Mouse (Mus musculus): ENCODE measurements around the gene Foxj3. TPM values are rescaled to one million over a fixed set of nuclear protein-coding genes. Genes with fewer than 3 reads are reported as not detected.
"Not testable (repeated sequence)": the region's sequence is repeated elsewhere in the genome, so short reads cannot be mapped to it uniquely, and the experiment has no call there.

Gene Foxj3
- 13.1 TPM for polyA plus RNA-seq (2012; fragmentation: generic; extraction: Trizol)

DNA sequence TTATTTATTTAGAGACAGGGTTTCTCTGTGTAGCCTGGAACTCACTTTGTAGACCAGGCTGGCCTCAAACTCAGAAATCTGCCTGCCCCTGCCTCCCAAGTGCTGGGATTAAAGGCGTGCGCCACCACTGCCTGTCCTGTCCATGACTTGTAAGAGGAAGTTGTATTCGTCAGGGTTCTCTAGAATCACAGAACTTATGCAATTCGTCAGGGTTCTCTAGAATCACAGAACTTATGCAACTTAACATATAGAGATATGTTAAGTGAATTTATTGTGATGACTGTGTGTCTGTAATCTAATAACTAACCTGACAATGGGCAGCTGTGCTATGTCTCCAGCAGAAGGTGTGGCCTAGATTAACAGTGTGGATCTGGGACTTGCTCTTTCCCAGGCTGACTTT is at the start of gene Foxj3:
Gene Foxj3, plus strand, starts transcription at position 390 of the 400 bp plus-strand sequence.
- not testable (repeated sequence) for H3ac ChIP-seq (ENCODE audit: control insufficient read depth, insufficient read length); H3K4me2 ChIP-seq (ENCODE audit: low read depth); H3K4me3 ChIP-seq; H3K36me3 ChIP-seq (ENCODE audit: control insufficient read depth, insufficient read depth); H3K27me3 ChIP-seq (ENCODE audit: control insufficient read depth, insufficient read depth, insufficient read length)
- peaks cover 16% of the 10 kb centered on the region for H3K79me2 ChIP-seq (ENCODE audit: control insufficient read depth, insufficient read depth)

DNA sequence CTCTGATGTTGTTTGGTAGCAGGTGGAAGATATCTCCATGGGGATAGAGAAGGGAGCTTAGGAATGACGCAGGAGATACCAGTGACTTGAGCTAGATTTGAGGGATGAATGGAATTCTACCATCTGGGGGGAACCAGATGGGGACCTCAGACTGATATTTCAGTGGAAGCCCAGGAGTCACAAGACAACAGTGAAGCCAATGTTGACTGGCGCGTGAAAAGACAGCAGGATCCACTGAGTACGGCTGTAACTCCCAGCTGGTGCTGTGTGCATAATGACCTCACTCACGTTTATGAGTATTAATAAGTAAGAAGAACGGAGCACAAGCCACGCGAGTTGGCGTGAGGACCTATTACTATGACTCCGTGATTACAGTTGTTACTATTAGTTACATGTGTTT is 47.1 kb upstream of the Foxj3 start:
- no peak overlapping the region for H3K4me2 ChIP-seq (ENCODE audit: low read depth)
- no peaks in the 10 kb centered on the region for H3K79me2 ChIP-seq (ENCODE audit: control insufficient read depth, insufficient read depth)
- TF ChIP-seq CEBPB (IDR thresholded peaks at IDR 0.05; ENCODE audit: insufficient read depth, poor library complexity, severe bottlenecking), result no peak
- TF ChIP-seq MYOG (IDR thresholded peaks at IDR 0.05; ENCODE audit: control insufficient read depth in 1 of 3, insufficient read depth in 1 of 3, insufficient read length in 2 of 3, low read depth in 2 of 3), result no peak
- no peak for TF ChIP-seq REST (IDR thresholded peaks at IDR 0.05; ENCODE audit: insufficient read depth, insufficient read length)
- TF ChIP-seq USF1 (IDR thresholded peaks at IDR 0.05; ENCODE audit: low read depth), result no peak
- no peak for TF ChIP-seq SRF (IDR thresholded peaks at IDR 0.05; ENCODE audit: control insufficient read depth, insufficient read length, low read depth)
- no peak for TF ChIP-seq TCF3 (IDR thresholded peaks at IDR 0.05; ENCODE audit: insufficient read length, low read depth)
- no peak for TF ChIP-seq POLR2AphosphoS2 (IDR thresholded peaks at IDR 0.05; ENCODE audit: insufficient read length, low read depth)
- TF ChIP-seq POLR2A (IDR thresholded peaks at IDR 0.05; ENCODE audit: insufficient read length, low read depth), result no peak
- no peak for TF ChIP-seq E2F4 (IDR thresholded peaks at IDR 0.05; ENCODE audit: insufficient read depth)
- no peak for TF ChIP-seq MYOD1 (IDR thresholded peaks at IDR 0.05; ENCODE audit: control insufficient read depth in 1 of 3, insufficient read length in 2 of 3, low read depth in 2 of 3)
- no peak for TF ChIP-seq MAX (IDR thresholded peaks at IDR 0.05; ENCODE audit: low read depth)
- no peak for TF ChIP-seq TCF12 (IDR thresholded peaks at IDR 0.05; ENCODE audit: insufficient read depth, poor library complexity, severe bottlenecking)
- H3K27me3 ChIP-seq (ENCODE audit: control insufficient read depth, insufficient read depth, insufficient read length), result peaks cover 11% of the 10 kb centered on the region
- H3K4me3 ChIP-seq, result no peak overlapping the region
- no peaks in the 10 kb centered on the region for H3K36me3 ChIP-seq (ENCODE audit: control insufficient read depth, insufficient read depth)
- H3ac ChIP-seq (ENCODE audit: control insufficient read depth, insufficient read length), result no peak overlapping the region

DNA sequence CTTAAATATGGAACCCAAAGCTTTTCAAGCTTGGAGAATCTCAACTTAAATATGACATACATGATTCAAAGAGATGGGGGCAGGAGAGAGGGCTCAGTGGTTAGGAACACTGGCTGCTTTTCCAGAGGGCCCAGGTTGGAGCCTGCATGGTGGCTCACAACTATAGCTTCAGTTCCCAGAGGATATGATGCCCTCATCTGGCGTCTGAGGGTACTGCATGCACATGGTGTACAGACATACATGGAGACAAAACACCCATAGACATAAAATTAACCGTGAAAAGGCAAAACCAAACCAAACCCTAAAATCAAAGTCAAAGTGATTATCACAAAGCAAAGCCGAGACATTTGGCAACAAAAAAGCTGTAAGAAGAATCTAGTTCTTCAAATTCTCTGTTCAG is 46.0 kb upstream of the Foxj3 start:
- Histone ChIP-seq H3K79me2 (ENCODE audit: control insufficient read depth, insufficient read depth) (no peaks in the 10 kb centered on the region), H3K4me2 (ENCODE audit: low read depth) (no peak overlapping the region), H3ac (ENCODE audit: control insufficient read depth, insufficient read length) (no peak overlapping the region), H3K4me3 (no peak overlapping the region), H3K27me3 (ENCODE audit: control insufficient read depth, insufficient read depth, insufficient read length) (peaks cover 11% of the 10 kb centered on the region), H3K36me3 (ENCODE audit: control insufficient read depth, insufficient read depth) (no peaks in the 10 kb centered on the region)
- TF ChIP-seq REST (IDR thresholded peaks at IDR 0.05; ENCODE audit: insufficient read depth, insufficient read length) (no peak), USF1 (IDR thresholded peaks at IDR 0.05; ENCODE audit: low read depth) (no peak), CEBPB (IDR thresholded peaks at IDR 0.05; ENCODE audit: insufficient read depth, poor library complexity, severe bottlenecking) (no peak), POLR2AphosphoS2 (IDR thresholded peaks at IDR 0.05; ENCODE audit: insufficient read length, low read depth) (no peak), TCF12 (IDR thresholded peaks at IDR 0.05; ENCODE audit: insufficient read depth, poor library complexity, severe bottlenecking) (no peak), SRF (IDR thresholded peaks at IDR 0.05; ENCODE audit: control insufficient read depth, insufficient read length, low read depth) (no peak), E2F4 (IDR thresholded peaks at IDR 0.05; ENCODE audit: insufficient read depth) (no peak)

DNA sequence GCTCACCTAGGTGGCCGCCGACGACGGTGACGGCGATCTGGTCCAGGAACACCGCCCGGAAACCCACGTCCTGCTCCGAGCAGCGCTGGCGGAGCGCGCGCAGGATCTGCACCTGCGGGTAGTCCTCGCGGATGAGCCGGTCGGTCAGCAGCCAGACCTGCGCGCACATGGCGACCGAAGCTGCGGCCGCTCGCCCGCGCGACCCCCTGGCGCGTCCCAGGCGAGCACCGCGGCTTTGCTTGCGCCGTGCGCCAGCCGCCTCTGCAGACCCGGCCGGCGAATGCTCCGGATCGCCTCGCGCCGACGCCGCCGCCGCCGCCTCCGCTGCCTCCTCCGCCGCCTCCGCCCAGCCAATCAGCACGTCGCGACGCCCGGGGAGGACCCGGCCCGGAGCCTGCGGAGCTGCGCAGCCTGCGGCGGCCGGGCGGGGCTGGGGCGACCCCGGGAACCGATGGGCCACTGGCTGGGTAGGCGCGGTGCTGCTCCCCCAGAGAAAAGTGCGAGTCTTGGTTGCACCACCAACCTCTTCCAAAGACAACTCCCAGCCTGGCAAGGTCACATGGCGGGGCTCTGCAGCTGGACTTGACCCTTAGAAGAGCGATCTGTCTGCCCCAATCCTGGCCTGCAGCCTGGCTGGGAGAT is 44.4 kb upstream of the Foxj3 start, which contains the start of gene Rimkla:
Gene Rimkla, minus strand, starts transcription at position 338 of the 642 bp plus-strand sequence.
- H3K4me3 ChIP-seq, result no peak within 1 kb of the TSS
- H3K4me2 ChIP-seq (ENCODE audit: low read depth), result no peak within 1 kb of the TSS
- H3ac ChIP-seq (ENCODE audit: control insufficient read depth, insufficient read length), result no peak within 1 kb of the TSS
- peaks cover 11% of the 10 kb centered on the region for H3K27me3 ChIP-seq (ENCODE audit: control insufficient read depth, insufficient read depth, insufficient read length)
- H3K79me2 ChIP-seq (ENCODE audit: control insufficient read depth, insufficient read depth), result no peaks in the 10 kb centered on the region
- no peak for TF ChIP-seq MYOD1 (IDR thresholded peaks at IDR 0.05; ENCODE audit: control insufficient read depth in 1 of 3, insufficient read length in 2 of 3, low read depth in 2 of 3)
- no peak for TF ChIP-seq POLR2A (IDR thresholded peaks at IDR 0.05; ENCODE audit: insufficient read length, low read depth)
- TF ChIP-seq TCF3 (IDR thresholded peaks at IDR 0.05; ENCODE audit: insufficient read length, low read depth), result no peak
- no peak for TF ChIP-seq POLR2AphosphoS2 (IDR thresholded peaks at IDR 0.05; ENCODE audit: insufficient read length, low read depth)
- TF ChIP-seq E2F4 (IDR thresholded peaks at IDR 0.05; ENCODE audit: insufficient read depth), result no peak
- TF ChIP-seq USF1 (IDR thresholded peaks at IDR 0.05; ENCODE audit: low read depth), result no peak
- no peaks in the 10 kb centered on the region for H3K36me3 ChIP-seq (ENCODE audit: control insufficient read depth, insufficient read depth)

DNA sequence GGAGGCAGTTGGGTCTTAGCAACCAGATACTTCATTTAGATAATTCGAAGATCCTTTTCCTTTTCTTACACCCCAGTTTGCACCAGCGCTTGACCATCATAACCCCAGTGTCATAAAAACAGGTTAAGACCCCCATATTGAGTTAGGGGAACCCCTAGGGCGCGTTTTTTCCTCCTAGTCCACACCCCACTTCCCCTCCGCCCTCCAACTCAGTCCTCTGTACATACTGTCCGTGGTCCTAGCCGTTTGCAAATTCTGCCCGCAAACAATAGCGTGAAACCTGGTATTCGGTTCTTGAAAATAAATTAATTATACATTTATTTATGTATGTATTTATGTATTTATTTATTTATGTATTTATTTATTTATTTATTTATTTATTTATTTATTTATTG is 43.9 kb upstream of the Foxj3 start:
- no peaks in the 10 kb centered on the region for H3K36me3 ChIP-seq (ENCODE audit: control insufficient read depth, insufficient read depth)
- H3K27me3 ChIP-seq (ENCODE audit: control insufficient read depth, insufficient read depth, insufficient read length), result peaks cover 11% of the 10 kb centered on the region
- H3K4me3 ChIP-seq, result no peak overlapping the region
- H3K4me2 ChIP-seq (ENCODE audit: low read depth), result no peak overlapping the region
- H3ac ChIP-seq (ENCODE audit: control insufficient read depth, insufficient read length), result no peak overlapping the region
- no peaks in the 10 kb centered on the region for H3K79me2 ChIP-seq (ENCODE audit: control insufficient read depth, insufficient read depth)
- TF ChIP-seq TCF3 (IDR thresholded peaks at IDR 0.05; ENCODE audit: insufficient read length, low read depth), result no peak
- no peak for TF ChIP-seq MAX (IDR thresholded peaks at IDR 0.05; ENCODE audit: low read depth)
- no peak for TF ChIP-seq REST (IDR thresholded peaks at IDR 0.05; ENCODE audit: insufficient read depth, insufficient read length)
- no peak for TF ChIP-seq USF1 (IDR thresholded peaks at IDR 0.05; ENCODE audit: low read depth)
- no peak for TF ChIP-seq TCF12 (IDR thresholded peaks at IDR 0.05; ENCODE audit: insufficient read depth, poor library complexity, severe bottlenecking)
- TF ChIP-seq POLR2AphosphoS2 (IDR thresholded peaks at IDR 0.05; ENCODE audit: insufficient read length, low read depth), result no peak
- no peak for TF ChIP-seq MYOD1 (IDR thresholded peaks at IDR 0.05; ENCODE audit: control insufficient read depth in 1 of 3, insufficient read length in 2 of 3, low read depth in 2 of 3)
- TF ChIP-seq POLR2A (IDR thresholded peaks at IDR 0.05; ENCODE audit: insufficient read length, low read depth), result no peak
- no peak for TF ChIP-seq SRF (IDR thresholded peaks at IDR 0.05; ENCODE audit: control insufficient read depth, insufficient read length, low read depth)
- TF ChIP-seq MYOG (IDR thresholded peaks at IDR 0.05; ENCODE audit: control insufficient read depth in 1 of 3, insufficient read depth in 1 of 3, insufficient read length in 2 of 3, low read depth in 2 of 3), result no peak
- no peak for TF ChIP-seq E2F4 (IDR thresholded peaks at IDR 0.05; ENCODE audit: insufficient read depth)
- TF ChIP-seq CEBPB (IDR thresholded peaks at IDR 0.05; ENCODE audit: insufficient read depth, poor library complexity, severe bottlenecking), result no peak
